Mouse (Mus musculus): Measurements from ENCODE around the gene Kxd1. TPM values are rescaled to one million over a fixed set of nuclear protein-coding genes. Genes with fewer than 3 reads are reported as not detected.

Kxd1 gene
- total and polyA plus RNA-seq, 2 experiments from 2014 or later, result 36.3 to 53.1 TPM

GRCm38 (mm10) chr8:70538024-70538579 is 10.3 kb upstream of the Kxd1 start:
- WGBS, result 15% methylated on average over 24 of the region's 24 CpGs
- Histone ChIP-seq H3K4me2 (ENCODE audit: low read depth, low read length, poor library complexity, severe bottlenecking) (peak overlapping the region; percentile 95), H3K9me3 (ENCODE audit: low read length) (no peaks in the 10 kb centered on the region), H3K4me3 (ENCODE audit: low read depth, low read length) (peak overlapping the region; percentile 82), H3K27ac (ENCODE audit: low read depth, low read length) (peak overlapping the region; percentile 90), H3K27me3 (ENCODE audit: insufficient read depth, low read length) (no peaks in the 10 kb centered on the region), H3K36me3 (ENCODE audit: insufficient read depth, low read length) (peaks cover 25% of the 10 kb centered on the region), H3K9ac (replicated peaks; ENCODE audit: low read length, poor library complexity, severe bottlenecking) (peak overlapping the region; percentile 62), H3K4me1 (ENCODE audit: insufficient read depth, low read length) (peaks cover 16% of the 10 kb centered on the region)
- DNase-seq (ENCODE audit: low spot score) (peak; percentile 48), ATAC-seq (ENCODE audit: low FRiP score) (no peak)
- TF ChIP-seq CTCF (IDR thresholded peaks at IDR 0.05), result no peak

- WGBS, result 85% methylated on average over 2 of the region's 2 CpGs
- Histone ChIP-seq H3K27me3 (ENCODE audit: insufficient read depth, low read length) (no peaks in the 10 kb centered on the region), H3K4me2 (ENCODE audit: low read depth, low read length, poor library complexity, severe bottlenecking) (no peak overlapping the region), H3K36me3 (ENCODE audit: insufficient read depth, low read length) (peaks cover 45% of the 10 kb centered on the region), H3K4me3 (ENCODE audit: low read depth, low read length) (no peak overlapping the region), H3K9ac (replicated peaks; ENCODE audit: low read length, poor library complexity, severe bottlenecking) (no peak overlapping the region), H3K4me1 (ENCODE audit: insufficient read depth, low read length) (peaks cover 10% of the 10 kb centered on the region), H3K27ac (ENCODE audit: low read depth, low read length) (no peak overlapping the region), H3K9me3 (ENCODE audit: low read length) (no peaks in the 10 kb centered on the region)
- DNase-seq (ENCODE audit: low spot score) (no peak), ATAC-seq (ENCODE audit: low FRiP score) (no peak)
- no peak for TF ChIP-seq CTCF (IDR thresholded peaks at IDR 0.05)
These were observed 7.9 kb upstream of the Kxd1 start for GRCm38 (mm10) chr8:70535701-70536100.

- ATAC-seq (ENCODE audit: low FRiP score) (no peak), DNase-seq (ENCODE audit: low spot score) (no peak)
- Histone ChIP-seq H3K4me1 (ENCODE audit: insufficient read depth, low read length) (peaks cover 6% of the 10 kb centered on the region; the same call in 1 of the 2 replicates), H3K27ac (ENCODE audit: low read depth, low read length) (no peak overlapping the region), H3K27me3 (ENCODE audit: insufficient read depth, low read length) (no peaks in the 10 kb centered on the region), H3K4me3 (ENCODE audit: low read depth, low read length) (no peak overlapping the region), H3K36me3 (ENCODE audit: insufficient read depth, low read length) (peaks cover 45% of the 10 kb centered on the region), H3K9ac (replicated peaks; ENCODE audit: low read length, poor library complexity, severe bottlenecking) (no peak overlapping the region), H3K9me3 (ENCODE audit: low read length) (no peaks in the 10 kb centered on the region), H3K4me2 (ENCODE audit: low read depth, low read length, poor library complexity, severe bottlenecking) (no peak overlapping the region)
- WGBS, result 95% methylated on average over 3 of the region's 3 CpGs
- no peak for TF ChIP-seq CTCF (IDR thresholded peaks at IDR 0.05)
These were observed 7.5 kb upstream of the Kxd1 start for GRCm38 (mm10) chr8:70535221-70535620.

GRCm38 (mm10) chr8:70534281-70534680 is 6.5 kb upstream of the Kxd1 start:
- no peak for TF ChIP-seq CTCF (IDR thresholded peaks at IDR 0.05)
- ATAC-seq (ENCODE audit: low FRiP score), result no peak
- H3K4me3 ChIP-seq (ENCODE audit: low read depth, low read length), result no peak overlapping the region
- 0 out of 2 replicates have a peak, but pooled peaks cover 3% of the 10 kb centered on the region for H3K4me1 ChIP-seq (ENCODE audit: insufficient read depth, low read length)
- peaks cover 51% of the 10 kb centered on the region for H3K36me3 ChIP-seq (ENCODE audit: insufficient read depth, low read length)
- DNase-seq (ENCODE audit: low spot score), result no peak
- no peaks in the 10 kb centered on the region for H3K27me3 ChIP-seq (ENCODE audit: insufficient read depth, low read length)
- no peak overlapping the region for H3K27ac ChIP-seq (ENCODE audit: low read depth, low read length)
- H3K9me3 ChIP-seq (ENCODE audit: low read length), result no peaks in the 10 kb centered on the region
- H3K9ac ChIP-seq (replicated peaks; ENCODE audit: low read length, poor library complexity, severe bottlenecking), result no peak overlapping the region
- no peak overlapping the region for H3K4me2 ChIP-seq (ENCODE audit: low read depth, low read length, poor library complexity, severe bottlenecking)
- WGBS, result 94% methylated on average over 12 of the region's 12 CpGs

- peaks cover 40% of the 10 kb centered on the region for H3K36me3 ChIP-seq (ENCODE audit: insufficient read depth, low read length)
- DNase-seq (ENCODE audit: low spot score) (no peak), ATAC-seq (ENCODE audit: low FRiP score) (no peak)
- no peak overlapping the region for H3K9ac ChIP-seq (replicated peaks; ENCODE audit: low read length, poor library complexity, severe bottlenecking)
- no peak overlapping the region for H3K4me3 ChIP-seq (ENCODE audit: low read depth, low read length)
- no peak overlapping the region for H3K27ac ChIP-seq (ENCODE audit: low read depth, low read length)
- H3K4me1 ChIP-seq (ENCODE audit: insufficient read depth, low read length), result peaks cover 3% of the 10 kb centered on the region; the same call in 1 of the 2 replicates
- no peaks in the 10 kb centered on the region for H3K27me3 ChIP-seq (ENCODE audit: insufficient read depth, low read length)
- H3K4me2 ChIP-seq (ENCODE audit: low read depth, low read length, poor library complexity, severe bottlenecking), result no peak overlapping the region
- WGBS, result 90% methylated on average over 2 of the region's 2 CpGs
- peak; percentile 38 for TF ChIP-seq CTCF (IDR thresholded peaks at IDR 0.05)
- no peaks in the 10 kb centered on the region for H3K9me3 ChIP-seq (ENCODE audit: low read length)
These were observed 2.6 kb upstream of the Kxd1 start for GRCm38 (mm10) chr8:70530314-70530713.

GRCm38 (mm10) chr8:70529741-70530161 is 2.0 kb upstream of the Kxd1 start:
- no peaks in the 10 kb centered on the region for H3K9me3 ChIP-seq (ENCODE audit: low read length)
- no peak overlapping the region for H3K27ac ChIP-seq (ENCODE audit: low read depth, low read length)
- 96% methylated on average over 3 of the region's 3 CpGs for WGBS
- H3K4me2 ChIP-seq (ENCODE audit: low read depth, low read length, poor library complexity, severe bottlenecking), result no peak overlapping the region
- H3K9ac ChIP-seq (replicated peaks; ENCODE audit: low read length, poor library complexity, severe bottlenecking), result no peak overlapping the region
- H3K4me1 ChIP-seq (ENCODE audit: insufficient read depth, low read length), result peaks cover 3% of the 10 kb centered on the region; the same call in 1 of the 2 replicates
- no peak for TF ChIP-seq CTCF (IDR thresholded peaks at IDR 0.05)
- no peaks in the 10 kb centered on the region for H3K27me3 ChIP-seq (ENCODE audit: insufficient read depth, low read length)
- H3K4me3 ChIP-seq (ENCODE audit: low read depth, low read length), result no peak overlapping the region
- peaks cover 35% of the 10 kb centered on the region for H3K36me3 ChIP-seq (ENCODE audit: insufficient read depth, low read length)
- DNase-seq (ENCODE audit: low spot score) (no peak), ATAC-seq (ENCODE audit: low FRiP score) (no peak)
